In genomic region chr9:61511436-61511835, GRCm38 (mm10) we compare ENCODE assay signal across 16 mouse cellular contexts.
DNase-seq lines count a peak whose midpoint lies in the region; ATAC-seq lines count a peak whose summit lies in the region.
"Had no signal": no experiment of that assay in that cellular context is flagged by ENCODE, and none has a peak within 500 bp of the region (broad histone marks: within the 10 kb centered on the region; RNA-seq: fewer than 3 reads in every experiment).

No protein-coding gene starts in this region.

- no peaks in the 10 kb centered on the region for H3K36me3 ChIP-seq in kidney, embryonic 16.5 days (ENCODE audit: insufficient read depth, low read length)
- H3K36me3 ChIP-seq in embryonic facial prominence, embryonic 10.5 days (replicated peaks), result no peaks in the 10 kb centered on the region
- no peaks in the 10 kb centered on the region for H3K36me3 ChIP-seq in intestine, embryonic 16.5 days (ENCODE audit: control insufficient read depth, insufficient read depth, low read length)
- H3K36me3 ChIP-seq: midbrain, embryonic 13.5 days had no signal

- ATAC-seq in kidney, embryonic 16.5 days (ENCODE audit: low FRiP score, low TSS enrichment), result peak; percentile 81
- ATAC-seq in intestine, embryonic 16.5 days, result no peak
- ATAC-seq: intestine, postnatal 0 days; midbrain, embryonic 13.5 days had no signal

- peaks cover 23% of the 10 kb centered on the region for H3K27me3 ChIP-seq in kidney, embryonic 16.5 days (ENCODE audit: insufficient read depth, low read length)
- peaks cover 59% of the 10 kb centered on the region for H3K27me3 ChIP-seq in embryonic facial prominence, embryonic 10.5 days (replicated peaks; ENCODE audit: low read depth, poor library complexity, severe bottlenecking)
- H3K27me3 ChIP-seq in intestine, embryonic 16.5 days (replicated peaks; ENCODE audit: control insufficient read depth, insufficient read depth, low read length), result peaks cover 11% of the 10 kb centered on the region; the same call in 1 of the 2 replicates

- no peak overlapping the region for H3K9ac ChIP-seq in kidney, embryonic 16.5 days (replicated peaks; ENCODE audit: low read length)
- no peak overlapping the region for H3K9ac ChIP-seq in intestine, embryonic 16.5 days (ENCODE audit: low read depth, low read length)
- H3K9ac ChIP-seq: midbrain, embryonic 13.5 days had no signal

- peaks cover 17% of the 10 kb centered on the region for H3K4me1 ChIP-seq in kidney, embryonic 16.5 days (ENCODE audit: insufficient read depth, low read length)
- peaks cover 25% of the 10 kb centered on the region for H3K4me1 ChIP-seq in embryonic facial prominence, embryonic 10.5 days
- 0 out of 2 replicates have a peak, but pooled peaks cover 2% of the 10 kb centered on the region for H3K4me1 ChIP-seq in intestine, embryonic 16.5 days (ENCODE audit: control insufficient read depth, insufficient read depth, low read length)

- no peak overlapping the region for H3K4me2 ChIP-seq in kidney, embryonic 16.5 days (replicated peaks; ENCODE audit: low read depth, low read length)
- H3K4me2 ChIP-seq in intestine, embryonic 16.5 days (ENCODE audit: low read depth, low read length), result no peak overlapping the region
- H3K4me2 ChIP-seq: midbrain, embryonic 13.5 days had no signal

- H3K9me3 ChIP-seq in kidney, embryonic 16.5 days (ENCODE audit: low read length), result no peaks in the 10 kb centered on the region
- no peaks in the 10 kb centered on the region for H3K9me3 ChIP-seq in embryonic facial prominence, embryonic 10.5 days
- H3K9me3 ChIP-seq in intestine, embryonic 16.5 days (ENCODE audit: control insufficient read depth, low read length), result no peaks in the 10 kb centered on the region

- DNase-seq in embryo, embryonic 11 days, result peak; percentile 57
- DNase-seq in embryo, embryonic 9.5 days (ENCODE audit: extremely low spot score), result no peak
- no peak for DNase-seq in kidney, postnatal 14 days
- DNase-seq in embryonic facial prominence, embryonic 10.5 days (ENCODE audit: low spot score), result peak; percentile 41
- peak; percentile 37 for DNase-seq in retina, embryonic 14.5 days (ENCODE audit: low spot score)
- no peak for DNase-seq in left cerebral cortex, adult 18-20 months (ENCODE audit: low spot score in 2 of 2)
- DNase-seq: B cell, adult 2 months; cerebellum, postnatal 25 days; gastrocnemius, adult 2 months; lung, postnatal 36 days; thymus, postnatal 14 days had no signal

- H3K27ac ChIP-seq in kidney, embryonic 16.5 days (ENCODE audit: low read length), result no peak overlapping the region
- H3K27ac ChIP-seq in embryonic facial prominence, embryonic 10.5 days (replicated peaks), result no peak overlapping the region
- no peak overlapping the region for H3K27ac ChIP-seq in intestine, embryonic 16.5 days (ENCODE audit: low read length)
- H3K27ac ChIP-seq: gastrocnemius, adult 2 months; midbrain, embryonic 13.5 days had no signal

- H3K4me3 ChIP-seq in kidney, embryonic 16.5 days (ENCODE audit: low read length), result no peak overlapping the region
- H3K4me3 ChIP-seq in embryonic facial prominence, embryonic 10.5 days, result no peak overlapping the region
- no peak overlapping the region for H3K4me3 ChIP-seq in intestine, embryonic 16.5 days (ENCODE audit: low read length)
- H3K4me3 ChIP-seq: erythroblast, embryonic 14.5 days; gastrocnemius, adult 2 months; midbrain, embryonic 13.5 days had no signal

Comparison
In these comparisons a context has a peak if more than half of its experiments do, and no peak if none do; other contexts are left out.
1. DNase-seq: peak in embryo, embryonic 11 days (single experiment), embryonic facial prominence, embryonic 10.5 days (single experiment) and retina, embryonic 14.5 days (single experiment); none in embryo, embryonic 9.5 days (single experiment), kidney, postnatal 14 days (single experiment) and left cerebral cortex, adult 18-20 months (0 of 2).